Mouse (Mus musculus) embryonic facial prominence, embryonic 13.5 days (tissue): ENCODE results near the gene Tekt1. TPM values are rescaled to one million over a fixed set of nuclear protein-coding genes. Genes with fewer than 3 reads are reported as not detected.

ENCODE experiments used
- ATAC-seq: fragments of 200-750 bp; cut with Nextera tagmentation; 2 replicates; pipeline ENCODE4 v1.8.0; 2017; ENCODE audit warnings: low read depth; ENCODE audit not compliant: insufficient number of reproducible peaks, insufficient read depth, low FRiP score, low TSS enrichment
- H3K27ac ChIP-seq: fragments of 300-500 bp; sonication (generic); 2 replicates; pipeline ENCODE4 v1.5.1; 2015; ENCODE audit warnings: moderate library complexity, mild to moderate bottlenecking, inconsistent platforms
- H3K27me3 ChIP-seq: fragments of 300-500 bp; sonication (generic); 2 replicates; pipeline ENCODE4 v1.6.1; 2015; ENCODE audit warnings: mild to moderate bottlenecking, inconsistent platforms
- H3K36me3 ChIP-seq: fragments of 300-500 bp; sonication (generic); 2 replicates; pipeline ENCODE4 v1.6.1; 2015; ENCODE audit warnings: mild to moderate bottlenecking, inconsistent platforms
- H3K4me1 ChIP-seq: fragments of 300-500 bp; sonication (generic); 2 replicates; pipeline ENCODE4 v1.6.1; 2015; ENCODE audit warnings: inconsistent platforms
- H3K4me2 ChIP-seq: fragments of 300-500 bp; sonication (generic); 2 replicates; pipeline ENCODE4 v1.6.1; 2015; ENCODE audit warnings: moderate library complexity, mild to moderate bottlenecking, inconsistent platforms
- H3K4me3 ChIP-seq: fragments of 300-500 bp; sonication (generic); 2 replicates; pipeline ENCODE4 v1.5.1; 2015; ENCODE audit warnings: mild to moderate bottlenecking, inconsistent platforms
- H3K9ac ChIP-seq: fragments of 300-500 bp; sonication (generic); 2 replicates; pipeline ENCODE4 v1.6.1; 2015; ENCODE audit warnings: mild to moderate bottlenecking, inconsistent platforms
- H3K9me3 ChIP-seq: fragments of 300-500 bp; sonication (generic); 2 replicates; pipeline ENCODE4 v1.6.1; 2016; ENCODE audit warnings: inconsistent platforms
- WGBS: fragments of 180-500 bp; shearing (Covaris S2); methylation state at CpG from one replicate; pipeline ENCODE4 v1.1.7; 2015; ENCODE audit warnings: mixed read lengths; 5-methylcytosine and 5-hydroxymethylcytosine counted together
- polyA plus RNA-seq: library from polyadenylated mRNA; unstranded; fragments of >200 nt; fragmentation: Nextera tagmentation; extraction: Ambion mirVana; gene quantifications from 2 replicates; pipeline ENCODE4 v1.2.1, GENCODE M21; 2015

The Tekt1 gene
- polyA plus RNA-seq, 1 experiment from 2014 or later, result 3.1 TPM

- Histone ChIP-seq H3K27ac (no peak overlapping the region), H3K9ac (no peak overlapping the region), H3K9me3 (no peaks in the 10 kb centered on the region), H3K36me3 (0 out of 2 replicates have a peak, but pooled peaks cover 3% of the 10 kb centered on the region), H3K4me2 (no peak overlapping the region), H3K4me1 (peaks cover 27% of the 10 kb centered on the region), H3K27me3 (peaks cover 3% of the 10 kb centered on the region), H3K4me3 (no peak overlapping the region)
- ATAC-seq, result no peak
- WGBS, result 83% methylated on average over 12 of the region's 12 CpGs
These were observed 40.7 kb upstream of the Tekt1 start for GRCm38 (mm10) chr11:72402969-72403368.

- H3K9ac ChIP-seq, result no peak overlapping the region
- H3K4me2 ChIP-seq, result no peak overlapping the region
- 57% methylated on average over 5 of the region's 5 CpGs for WGBS
- 0 out of 2 replicates have a peak, but pooled peaks cover 3% of the 10 kb centered on the region for H3K36me3 ChIP-seq
- 0 out of 2 replicates have a peak overlapping the region, but pooled peaks have one; percentile 39 for H3K27ac ChIP-seq
- no peak overlapping the region for H3K4me3 ChIP-seq
- H3K27me3 ChIP-seq, result no peaks in the 10 kb centered on the region; the same call in 1 of the 2 replicates
- no peak for ATAC-seq
- peaks cover 34% of the 10 kb centered on the region for H3K4me1 ChIP-seq
- no peaks in the 10 kb centered on the region for H3K9me3 ChIP-seq
These were observed 39.8 kb upstream of the Tekt1 start for GRCm38 (mm10) chr11:72402017-72402416.

- Histone ChIP-seq H3K9ac (no peak overlapping the region), H3K4me3 (no peak overlapping the region), H3K9me3 (no peaks in the 10 kb centered on the region), H3K36me3 (0 out of 2 replicates have a peak, but pooled peaks cover 3% of the 10 kb centered on the region), H3K4me1 (peaks cover 37% of the 10 kb centered on the region), H3K27me3 (no peaks in the 10 kb centered on the region; the same call in 1 of the 2 replicates), H3K27ac (peak overlapping the region; percentile 39; the same call in 1 of the 2 replicates), H3K4me2 (no peak overlapping the region)
- ATAC-seq, result no peak
- 73% methylated on average over 12 of the region's 12 CpGs for WGBS
These were observed 38.8 kb upstream of the Tekt1 start for GRCm38 (mm10) chr11:72401068-72401467.

- no peaks in the 10 kb centered on the region for H3K27me3 ChIP-seq
- peaks cover 49% of the 10 kb centered on the region for H3K4me1 ChIP-seq
- no peak overlapping the region for H3K9ac ChIP-seq
- H3K4me2 ChIP-seq, result no peak overlapping the region
- H3K27ac ChIP-seq, result no peak overlapping the region; the same call in 1 of the 2 replicates
- no peak overlapping the region for H3K4me3 ChIP-seq
- WGBS, result 63% methylated on average over 8 of the region's 8 CpGs
- no peaks in the 10 kb centered on the region for H3K36me3 ChIP-seq
- ATAC-seq, result no peak
- H3K9me3 ChIP-seq, result no peaks in the 10 kb centered on the region
These were observed 35.7 kb upstream of the Tekt1 start for GRCm38 (mm10) chr11:72397811-72398525.

GRCm38 (mm10) chr11:72397072-72397471 lies 34.8 kb upstream of the Tekt1 start:
- WGBS, result 50% methylated on average over 10 of the region's 10 CpGs
- peaks cover 49% of the 10 kb centered on the region for H3K4me1 ChIP-seq
- no peak overlapping the region for H3K4me2 ChIP-seq
- no peak overlapping the region for H3K27ac ChIP-seq
- H3K4me3 ChIP-seq, result no peak overlapping the region
- H3K27me3 ChIP-seq, result no peaks in the 10 kb centered on the region
- H3K36me3 ChIP-seq, result no peaks in the 10 kb centered on the region
- H3K9me3 ChIP-seq, result no peaks in the 10 kb centered on the region
- no peak for ATAC-seq
- no peak overlapping the region for H3K9ac ChIP-seq

- no peaks in the 10 kb centered on the region for H3K27me3 ChIP-seq
- H3K36me3 ChIP-seq, result no peaks in the 10 kb centered on the region
- no peak overlapping the region for H3K27ac ChIP-seq
- 72% methylated on average over 7 of the region's 7 CpGs for WGBS
- no peak for ATAC-seq
- H3K4me3 ChIP-seq, result no peak overlapping the region
- peaks cover 45% of the 10 kb centered on the region for H3K4me1 ChIP-seq
- no peaks in the 10 kb centered on the region for H3K9me3 ChIP-seq
- no peak overlapping the region for H3K4me2 ChIP-seq
- H3K9ac ChIP-seq, result no peak overlapping the region
These were observed 34.4 kb upstream of the Tekt1 start for GRCm38 (mm10) chr11:72396621-72397020.

- Histone ChIP-seq H3K4me3 (no peak overlapping the region), H3K27ac (no peak overlapping the region), H3K4me1 (peaks cover 37% of the 10 kb centered on the region), H3K9ac (no peak overlapping the region), H3K4me2 (no peak overlapping the region), H3K9me3 (no peaks in the 10 kb centered on the region), H3K27me3 (no peaks in the 10 kb centered on the region), H3K36me3 (no peaks in the 10 kb centered on the region)
- no peak for ATAC-seq
- WGBS, result 54% methylated on average over 6 of the region's 6 CpGs
These were observed 33.4 kb upstream of the Tekt1 start for GRCm38 (mm10) chr11:72395652-72396051.

GRCm38 (mm10) chr11:72394694-72395093 lies 32.5 kb upstream of the Tekt1 start:
- Histone ChIP-seq H3K36me3 (no peaks in the 10 kb centered on the region), H3K4me3 (no peak overlapping the region), H3K4me2 (no peak overlapping the region), H3K27ac (no peak overlapping the region), H3K4me1 (peaks cover 41% of the 10 kb centered on the region), H3K9me3 (no peaks in the 10 kb centered on the region), H3K9ac (no peak overlapping the region), H3K27me3 (no peaks in the 10 kb centered on the region)
- WGBS, result 62% methylated on average over 2 of the region's 2 CpGs
- no peak for ATAC-seq

- 25% methylated on average over 5 of the region's 5 CpGs for WGBS
- H3K4me1 ChIP-seq, result peaks cover 45% of the 10 kb centered on the region
- no peaks in the 10 kb centered on the region for H3K36me3 ChIP-seq
- H3K4me2 ChIP-seq, result no peak overlapping the region
- H3K27ac ChIP-seq, result 0 out of 2 replicates have a peak overlapping the region, but pooled peaks have one; percentile 4
- H3K9ac ChIP-seq, result 0 out of 2 replicates have a peak overlapping the region, but pooled peaks have one; percentile 36
- H3K9me3 ChIP-seq, result no peaks in the 10 kb centered on the region
- H3K27me3 ChIP-seq, result no peaks in the 10 kb centered on the region
- no peak for ATAC-seq
- no peak overlapping the region for H3K4me3 ChIP-seq
These were observed 31.4 kb upstream of the Tekt1 start for GRCm38 (mm10) chr11:72393669-72394068.

GRCm38 (mm10) chr11:72393243-72393642 lies 31.0 kb upstream of the Tekt1 start:
- 67% methylated on average over 3 of the region's 3 CpGs for WGBS
- Histone ChIP-seq H3K27ac (0 out of 2 replicates have a peak overlapping the region, but pooled peaks have one; percentile 4), H3K36me3 (no peaks in the 10 kb centered on the region), H3K9me3 (no peaks in the 10 kb centered on the region), H3K4me2 (no peak overlapping the region), H3K27me3 (no peaks in the 10 kb centered on the region), H3K9ac (no peak overlapping the region), H3K4me3 (no peak overlapping the region), H3K4me1 (peaks cover 46% of the 10 kb centered on the region)
- ATAC-seq, result no peak

- no peaks in the 10 kb centered on the region for H3K27me3 ChIP-seq
- 90% methylated on average over 13 of the region's 13 CpGs for WGBS
These were observed 28.9 kb upstream of the Tekt1 start for GRCm38 (mm10) chr11:72391181-72391580.

More at GRCm38 (mm10) chr11:72391181-72391580, 28.9 kb upstream of the Tekt1 start:
- peaks cover 31% of the 10 kb centered on the region for H3K4me1 ChIP-seq
- no peak overlapping the region for H3K27ac ChIP-seq
- no peak overlapping the region for H3K4me3 ChIP-seq
- no peak for ATAC-seq
- no peaks in the 10 kb centered on the region for H3K9me3 ChIP-seq
- H3K36me3 ChIP-seq, result no peaks in the 10 kb centered on the region
- no peak overlapping the region for H3K9ac ChIP-seq
- no peak overlapping the region for H3K4me2 ChIP-seq
